7 mouse cellular contexts compared by ENCODE assay signal in genomic region chr14:25488097-25488613, GRCm38 (mm10). TPM values are rescaled to one million over a fixed set of nuclear protein-coding genes. Genes with fewer than 3 reads are reported as not detected.
DNase-seq lines count a peak whose midpoint lies in the region.

No protein-coding gene starts in this region.

- intact Hi-C loops in heart, postnatal 36 days (cut with DNase I) = no loop called here

- peak; percentile 50 for DNase-seq in ovary, postnatal 36 days (ENCODE audit: low spot score)
- DNase-seq in ovary, postnatal 10 days (ENCODE audit: low spot score) = no peak
- peak; percentile 76 for DNase-seq in cerebellum, postnatal 36 days
- peak; percentile 67 to 74 for DNase-seq in heart, postnatal 36 days
- peak; percentile 79 to 82 for DNase-seq in lung, adult 18-20 months
- DNase-seq in spleen, postnatal 36 days (ENCODE audit: low spot score in 2 of 2) = peak; percentile 82 to 83
- DNase-seq in layer of hippocampus, adult 18-20 months (ENCODE audit: low spot score in 2 of 2) = no peak

RNA-seq across cellular contexts. Expression of gene Zmiz1, which starts 29.2 kb away (rescaled TPM):
- total RNA-seq in heart, postnatal 36 days (2021) = 10 to 100 TPM; 38.8 to 41.7 TPM
- 10 to 100 TPM; 86.3 to 88.2 TPM for total RNA-seq in layer of hippocampus, adult 18-20 months (2021)

Comparison
In these comparisons a context has a peak if more than half of its experiments do, and no peak if none do; other contexts are left out.
1. DNase-seq: peak in ovary, postnatal 36 days (single experiment), cerebellum, postnatal 36 days (2 of 2), heart, postnatal 36 days (2 of 2), lung, adult 18-20 months (2 of 2) and spleen, postnatal 36 days (2 of 2); none in ovary, postnatal 10 days (single experiment) and layer of hippocampus, adult 18-20 months (0 of 2).